Mouse (Mus musculus) liver, adult (tissue): ENCODE results near the gene Setd3.

Experiments used
- GATA4 ChIP-seq: IDR thresholded peaks from 2 replicates; pipeline ENCODE4 v1.6.1; 2014; ENCODE audit warnings: mild to moderate bottlenecking, low read length; ENCODE audit not compliant: insufficient replicate concordance

The Setd3 gene

DNA sequence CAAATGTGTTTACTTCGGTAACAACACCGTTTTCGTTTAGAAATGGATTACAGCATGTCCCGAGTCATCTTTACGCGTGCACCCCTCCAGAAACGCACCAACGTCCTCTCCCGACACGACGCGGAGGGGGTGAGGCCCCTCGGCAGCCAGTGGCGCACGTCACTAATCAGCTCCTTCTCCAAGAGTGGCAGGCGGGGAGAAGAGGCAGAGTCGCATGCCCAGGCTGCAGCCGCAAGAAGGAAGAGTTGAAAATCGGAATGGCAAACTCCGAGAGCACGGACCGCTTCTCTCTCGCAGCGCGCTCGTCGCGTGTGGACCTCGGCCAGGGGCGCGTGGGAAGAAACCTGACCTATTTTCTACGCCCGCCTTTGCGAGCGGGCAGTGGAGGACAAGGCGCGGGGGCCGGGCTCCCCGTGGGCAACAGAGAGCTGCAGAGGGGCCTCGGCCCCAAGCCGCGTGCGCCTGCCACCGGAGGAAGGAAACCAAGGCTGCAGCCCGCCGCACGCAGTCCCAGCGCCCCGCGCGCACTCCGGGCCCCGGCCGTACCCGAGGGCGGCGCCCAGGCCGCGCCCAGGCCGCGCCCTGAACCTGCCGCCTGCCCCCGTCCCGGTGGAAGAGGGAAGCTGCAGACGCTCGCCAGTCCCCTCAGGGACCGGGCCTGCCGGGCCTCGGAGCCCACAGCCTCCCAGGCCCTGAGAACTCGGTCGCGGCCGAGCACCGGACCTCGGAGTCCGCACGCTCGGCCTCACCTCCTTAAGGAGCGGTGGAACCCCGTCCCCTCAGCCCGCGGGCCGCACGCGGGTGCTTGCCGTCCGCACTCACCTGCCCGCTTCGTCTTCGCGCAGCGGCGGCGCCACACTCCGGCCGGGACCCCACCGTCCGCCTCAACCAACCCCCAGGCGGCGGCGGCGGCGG is 526 bp downstream of the Setd3 start:
- no peak for TF ChIP-seq GATA4

GRCm38 (mm10) chr12:108176366-108176765 is 2.7 kb downstream of the Setd3 start:
- TF ChIP-seq GATA4 = no peak

- TF ChIP-seq GATA4 = no peak
Observed at GRCm38 (mm10) chr12:108174606-108175505, 4.3 kb downstream of the Setd3 start.

GRCm38 (mm10) chr12:108172639-108173038 is 6.5 kb downstream of the Setd3 start:
- no peak for TF ChIP-seq GATA4

DNA sequence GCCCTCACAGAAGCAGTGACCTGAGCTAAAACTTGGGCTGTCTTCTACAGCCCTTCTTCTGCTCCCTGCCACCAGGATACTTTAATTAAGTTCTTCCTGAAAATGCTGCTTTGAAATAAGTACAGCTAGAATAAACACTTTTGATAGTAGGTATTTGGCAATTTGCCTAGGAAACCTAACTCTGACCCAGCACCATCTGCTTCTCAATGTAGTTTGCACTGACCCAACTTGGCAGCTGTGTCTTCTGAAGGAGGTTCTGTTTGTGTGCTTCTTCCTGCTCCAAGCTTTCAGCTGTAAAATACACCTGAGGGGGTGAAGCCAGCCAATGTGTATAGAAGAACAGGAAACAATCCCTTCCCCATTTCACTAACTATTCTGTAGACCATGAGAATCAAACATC is 7.8 kb downstream of the Setd3 start:
- no peak for TF ChIP-seq GATA4

DNA sequence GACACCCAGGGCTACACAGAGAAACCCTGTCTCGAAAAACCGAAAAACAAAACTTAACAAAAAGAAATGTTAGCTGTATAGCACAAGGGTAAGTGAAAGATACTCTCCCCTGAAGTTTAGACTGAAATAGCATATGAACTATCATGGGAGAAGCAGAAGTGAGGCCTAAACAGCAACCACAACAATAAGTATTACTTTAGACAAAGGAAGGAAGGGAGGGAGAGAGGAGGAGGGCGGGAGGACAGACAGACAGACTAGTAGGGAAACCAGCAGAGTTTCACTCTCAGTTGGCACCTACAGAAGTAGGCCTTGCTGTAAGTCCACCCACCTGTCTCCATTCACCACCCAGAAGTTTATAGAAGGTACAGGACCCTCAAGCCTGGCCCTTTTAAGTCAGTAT is 8.6 kb downstream of the Setd3 start:
- TF ChIP-seq GATA4 = no peak

DNA sequence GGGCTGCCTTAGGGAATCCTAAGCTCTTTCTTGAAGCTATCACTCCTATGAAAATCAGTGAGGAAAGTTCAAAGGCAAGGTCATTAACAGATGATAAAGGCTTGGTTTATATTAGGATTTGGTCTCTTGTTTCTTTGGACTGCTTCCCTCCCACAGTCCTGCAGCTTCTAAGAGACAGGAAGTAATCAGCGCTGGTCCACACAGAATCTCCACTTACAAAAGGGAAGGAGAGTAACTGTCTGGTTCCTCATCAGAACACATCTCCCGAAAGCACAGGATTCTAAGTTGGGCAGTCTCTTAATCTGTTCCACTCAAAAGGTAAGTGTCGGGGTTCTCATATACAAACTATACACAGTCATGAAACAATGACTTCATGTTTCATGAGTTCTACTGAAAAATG is 10.2 kb downstream of the Setd3 start:
- no peak for TF ChIP-seq GATA4

DNA sequence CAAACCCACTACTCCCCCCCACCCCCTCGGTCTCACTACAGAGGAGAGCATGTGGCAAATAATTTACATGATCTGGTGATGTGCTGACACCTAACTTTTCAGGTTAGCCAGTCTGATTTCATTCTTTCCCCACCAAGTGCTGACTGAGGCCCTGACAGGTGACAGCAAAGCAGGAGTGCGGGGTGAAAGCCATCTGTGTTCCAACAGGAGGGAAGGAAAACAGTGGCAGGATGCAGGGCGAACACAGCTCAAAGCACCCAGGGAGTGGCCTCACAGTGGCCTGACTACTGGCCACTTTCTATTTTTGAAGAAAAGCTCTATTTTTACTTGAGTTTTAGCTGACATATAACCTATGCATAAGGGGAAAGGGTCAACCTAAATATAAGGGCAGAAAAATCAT is 15.4 kb downstream of the Setd3 start:
- TF ChIP-seq GATA4 = no peak

DNA sequence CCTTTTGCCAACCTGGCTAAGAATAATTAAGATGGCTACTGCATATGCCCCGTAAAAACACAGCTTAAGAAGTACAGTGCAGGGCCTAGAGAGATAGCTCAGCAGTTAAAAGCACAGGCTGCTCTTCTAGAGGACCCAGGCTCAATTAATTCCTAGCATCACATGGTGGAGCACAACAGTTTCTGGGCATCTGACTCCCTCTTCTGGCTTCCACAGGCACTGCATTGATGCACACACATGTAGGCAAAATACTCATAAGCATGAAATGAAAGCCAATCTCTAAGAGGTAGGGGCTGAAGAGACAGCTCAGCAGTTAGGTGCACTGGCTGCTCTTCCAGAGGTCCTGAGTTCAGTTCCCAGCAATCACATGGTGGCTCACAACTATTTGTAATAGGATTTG is 17.1 kb downstream of the Setd3 start:
- TF ChIP-seq GATA4 = no peak

GRCm38 (mm10) chr12:108159863-108160262 is 19.3 kb downstream of the Setd3 start:
- no peak for TF ChIP-seq GATA4

DNA sequence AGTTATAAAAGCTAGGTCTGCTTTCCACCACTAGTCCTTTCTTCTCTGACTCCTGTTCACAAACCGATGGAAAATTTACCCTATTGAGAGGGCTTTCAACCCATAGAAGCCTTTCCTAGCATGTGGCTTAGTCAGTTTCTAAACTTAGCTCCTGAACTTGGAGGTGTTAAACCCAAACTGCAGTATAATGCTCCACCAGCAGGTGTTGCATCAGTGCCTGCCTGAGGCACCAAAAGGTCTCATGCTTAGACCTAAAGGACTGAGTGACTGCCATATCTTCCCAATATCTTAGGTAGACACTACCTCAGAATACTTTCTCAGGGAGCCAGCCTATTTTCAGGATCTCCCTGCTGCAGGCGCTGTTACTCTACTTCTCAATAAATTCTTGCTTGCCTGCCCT is 26.4 kb downstream of the Setd3 start:
- TF ChIP-seq GATA4 = no peak

- TF ChIP-seq GATA4 = no peak
Observed at GRCm38 (mm10) chr12:108149764-108150163, 29.4 kb downstream of the Setd3 start.

DNA sequence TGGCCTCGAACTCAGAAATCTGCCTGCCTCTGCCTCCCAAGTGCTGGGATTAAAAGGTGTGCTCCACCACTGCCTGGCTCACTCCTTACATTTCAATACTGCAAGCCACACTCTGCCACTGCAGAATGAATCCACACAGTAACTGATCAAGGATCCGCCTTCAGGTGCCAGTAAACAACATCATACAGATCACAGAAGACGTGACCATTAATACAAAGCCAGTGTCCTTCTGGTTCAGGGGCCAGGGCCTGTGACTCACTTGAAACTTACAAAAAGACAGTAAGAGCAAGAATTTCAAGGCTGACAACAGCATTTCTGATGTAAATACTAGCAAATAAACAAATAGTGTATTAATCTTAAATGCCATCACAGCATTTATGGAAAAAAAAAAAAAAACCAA is 33.9 kb downstream of the Setd3 start:
- no peak for TF ChIP-seq GATA4

DNA sequence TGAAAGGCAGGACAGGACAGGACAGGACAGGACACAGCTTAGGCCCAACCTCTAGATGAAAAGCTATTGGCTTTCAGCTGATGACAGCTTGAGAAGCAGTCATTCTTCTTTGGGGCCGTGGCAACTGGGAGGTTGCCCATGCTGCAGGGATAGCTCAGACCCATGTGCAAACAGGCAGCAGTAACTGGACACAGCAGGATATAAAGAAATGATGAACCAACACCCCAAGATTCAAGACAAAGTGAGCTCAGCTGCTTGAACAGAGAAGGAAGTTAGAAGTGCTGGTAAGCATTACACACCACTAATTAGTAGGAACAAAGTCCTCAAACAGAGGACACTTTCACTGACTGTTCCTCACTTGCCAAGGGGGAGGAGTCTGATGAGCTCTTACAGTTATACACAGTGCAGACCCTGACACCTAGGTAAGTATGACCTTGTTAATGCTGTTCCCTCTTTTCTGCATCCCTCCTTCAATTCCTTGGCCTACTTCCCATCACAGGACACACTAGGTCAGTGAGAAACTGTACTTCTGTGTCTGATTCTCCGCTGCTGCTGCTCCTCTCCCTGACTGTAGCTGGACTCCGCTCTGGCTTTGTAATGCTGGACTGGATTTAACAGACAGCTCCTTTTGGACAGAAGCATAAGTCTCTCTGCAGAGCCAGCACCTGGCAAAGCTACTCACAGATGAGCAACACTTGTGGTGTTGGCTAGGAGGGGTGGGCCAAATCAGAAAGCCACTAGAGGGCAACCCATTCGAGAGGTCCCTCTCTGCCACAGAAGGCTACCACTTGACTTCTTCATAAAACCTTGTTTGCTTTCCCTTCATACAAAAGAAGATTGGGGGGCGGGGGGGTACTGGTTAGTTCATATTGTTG is 35.3 kb downstream of the Setd3 start:
- TF ChIP-seq GATA4 = no peak

DNA sequence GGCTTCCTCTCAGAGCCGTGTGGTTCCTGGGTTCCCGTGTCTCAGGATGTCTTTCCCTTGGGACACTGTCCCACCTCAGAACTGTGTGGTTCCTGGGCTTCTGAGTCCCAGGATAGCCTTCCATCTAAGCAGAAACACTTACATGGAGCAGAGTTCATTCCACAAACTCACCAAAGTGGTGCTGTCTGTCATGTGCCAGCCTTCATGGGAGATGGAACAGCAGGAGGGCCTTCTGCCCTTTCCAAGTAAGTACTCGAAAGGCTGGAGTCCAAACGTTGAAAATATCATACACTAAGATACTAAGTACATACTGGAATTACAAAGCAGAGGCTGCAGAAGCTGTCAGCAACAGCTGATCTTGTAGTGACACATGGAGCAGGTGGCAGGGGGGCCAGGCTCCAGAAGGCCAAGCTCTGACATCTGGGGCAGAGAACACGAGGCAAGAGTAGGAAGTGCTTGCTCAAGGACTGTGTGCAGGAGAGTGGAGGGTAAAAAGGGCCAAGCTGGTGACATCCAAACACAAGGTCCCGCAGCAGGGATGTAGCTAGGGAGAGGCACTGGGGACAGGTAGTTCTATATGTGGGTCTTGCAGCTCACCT is 43.4 kb downstream of the Setd3 start:
- no peak for TF ChIP-seq GATA4
